Mouse (Mus musculus): ENCODE measurements around the gene Snrnp35. TPM values are rescaled to one million over a fixed set of nuclear protein-coding genes. Genes with fewer than 3 reads are reported as not detected.

Gene Snrnp35
- 20.3 TPM for polyA plus RNA-seq (2021)

- ATAC-seq (peak; percentile 77), DNase-seq (ENCODE audit: low read depth, low spot score) (peak; percentile 91)
- in situ Hi-C loops (cut with MboI; ENCODE audit: low pct_unique_long_range_greater_than_20kb) = no loop called here
- POLR2A ChIA-PET = no interaction called here
- CTCF ChIA-PET = interaction anchor here (0.9 kb wide), 1 partner anchor 51 kb away, joined by 4 read pairs; no protein-coding TSS in a partner anchor
- no peaks in the 10 kb centered on the region for H3K27me3 ChIP-seq
- TF ChIP-seq CTCF (IDR thresholded peaks at IDR 0.05) = no peak
Observed at GRCm38 (mm10) chr5:124482966-124483654, at the start of gene Snrnp35. Gene Snrnp35, plus strand, starts transcription at chr5:124483134.

GRCm38 (mm10) chr5:124438229-124438628, 44.7 kb upstream of the Snrnp35 start:
- H3K27me3 ChIP-seq = no peaks in the 10 kb centered on the region
- peak; percentile 73 for TF ChIP-seq CTCF (IDR thresholded peaks at IDR 0.05)
- ChIA-PET POLR2A (interaction anchor here (0.7 to 0.9 kb wide), 2 partner anchors 100 to 114 kb away, joined by 3 read pairs; no protein-coding TSS in a partner anchor), CTCF (interaction anchor here (0.6 to 4.0 kb wide), 9 partner anchors 8 to 117 kb away, joined by 3 to 31 read pairs (median 3); partner anchors contain the start of genes Rilpl1 and Sbno1)
- ATAC-seq = no peak
- in situ Hi-C loops (cut with MboI; ENCODE audit: low pct_unique_long_range_greater_than_20kb) = loop anchor here (5.0 to 25.0 kb wide), 2 partner anchors 94 to 424 kb away; partner anchors contain the start of genes Ccdc92, Rilpl1 and Zfp664
- DNase-seq (ENCODE audit: low read depth, low spot score) = no peak

- DNase-seq (ENCODE audit: low read depth, low spot score) (no peak), ATAC-seq (no peak)
- H3K27me3 ChIP-seq = no peaks in the 10 kb centered on the region
- in situ Hi-C loops (cut with MboI; ENCODE audit: low pct_unique_long_range_greater_than_20kb) = loop anchor here (5.0 to 25.0 kb wide), 2 partner anchors 94 to 424 kb away; partner anchors contain the start of genes Ccdc92, Rilpl1 and Zfp664
- ChIA-PET CTCF (interaction anchor here (0.6 to 4.0 kb wide), 9 partner anchors 9 to 116 kb away, joined by 3 to 31 read pairs (median 3); partner anchors contain the start of genes Rilpl1 and Sbno1), POLR2A (interaction anchor here (0.7 to 0.9 kb wide), 2 partner anchors 99 to 114 kb away, joined by 3 read pairs; no protein-coding TSS in a partner anchor)
- TF ChIP-seq CTCF (IDR thresholded peaks at IDR 0.05) = no peak
Observed at GRCm38 (mm10) chr5:124438746-124439145, 44.2 kb upstream of the Snrnp35 start.

- ChIA-PET POLR2A (interaction anchor here (0.6 to 1.0 kb wide), 2 partner anchors 86 to 102 kb away, joined by 3 to 6 read pairs; no protein-coding TSS in a partner anchor), CTCF (interaction anchor here (0.9 to 4.0 kb wide), 10 partner anchors 8 to 99 kb away, joined by 3 to 31 read pairs (median 4); partner anchors contain the start of genes Rilpl1 and Rilpl2)
- in situ Hi-C loops (cut with MboI; ENCODE audit: low pct_unique_long_range_greater_than_20kb) = loop anchor here (5.0 to 25.0 kb wide), 2 partner anchors 93 to 423 kb away; partner anchors contain the start of genes Ccdc92, Rilpl1 and Zfp664
- no peaks in the 10 kb centered on the region for H3K27me3 ChIP-seq
- ATAC-seq = peak; percentile 94
- peak; percentile 91 for DNase-seq (ENCODE audit: low read depth, low spot score)
- no peak for TF ChIP-seq CTCF (IDR thresholded peaks at IDR 0.05)
Observed at GRCm38 (mm10) chr5:124439447-124440093, 43.4 kb upstream of the Snrnp35 start, which contains the start of gene Kmt5a. Gene Kmt5a, plus strand, starts transcription at chr5:124439930.

- DNase-seq (ENCODE audit: low read depth, low spot score) = peak; percentile 44
Observed at GRCm38 (mm10) chr5:124440094-124440701, 42.7 kb upstream of the Snrnp35 start.

GRCm38 (mm10) chr5:124442628-124443027, 40.3 kb upstream of the Snrnp35 start:
- in situ Hi-C loops (cut with MboI; ENCODE audit: low pct_unique_long_range_greater_than_20kb) = loop anchor here (25.0 kb wide), 1 partner anchor 420 kb away; the partner anchor contains the start of genes Ccdc92 and Zfp664
- ChIA-PET POLR2A (interaction anchor here (0.7 to 1.8 kb wide), 2 partner anchors 24 to 36 kb away, joined by 3 to 4 read pairs; partner anchors contain the start of gene Rilpl2), CTCF (interaction anchor here (0.9 to 1.9 kb wide), 6 partner anchors 10 to 112 kb away, joined by 3 to 11 read pairs (median 4); no protein-coding TSS in a partner anchor)
- no peak for DNase-seq (ENCODE audit: low read depth, low spot score)
- no peak for TF ChIP-seq CTCF (IDR thresholded peaks at IDR 0.05)
- no peak for ATAC-seq
- no peaks in the 10 kb centered on the region for H3K27me3 ChIP-seq

More at GRCm38 (mm10) chr5:124440094-124440701, 42.7 kb upstream of the Snrnp35 start:
- TF ChIP-seq CTCF (IDR thresholded peaks at IDR 0.05) = peak; percentile 75
- ChIA-PET POLR2A (interaction anchor here (1.0 kb wide), 1 partner anchor 86 kb away, joined by 3 read pairs; no protein-coding TSS in a partner anchor), CTCF (interaction anchor here (0.9 to 4.0 kb wide), 9 partner anchors 9 to 99 kb away, joined by 3 to 31 read pairs (median 5); partner anchors contain the start of gene Rilpl2)
- no peaks in the 10 kb centered on the region for H3K27me3 ChIP-seq
- peak; percentile 63 for ATAC-seq
- in situ Hi-C loops (cut with MboI; ENCODE audit: low pct_unique_long_range_greater_than_20kb) = loop anchor here (25.0 kb wide), 1 partner anchor 422 kb away; the partner anchor contains the start of genes Ccdc92 and Zfp664

DNA sequence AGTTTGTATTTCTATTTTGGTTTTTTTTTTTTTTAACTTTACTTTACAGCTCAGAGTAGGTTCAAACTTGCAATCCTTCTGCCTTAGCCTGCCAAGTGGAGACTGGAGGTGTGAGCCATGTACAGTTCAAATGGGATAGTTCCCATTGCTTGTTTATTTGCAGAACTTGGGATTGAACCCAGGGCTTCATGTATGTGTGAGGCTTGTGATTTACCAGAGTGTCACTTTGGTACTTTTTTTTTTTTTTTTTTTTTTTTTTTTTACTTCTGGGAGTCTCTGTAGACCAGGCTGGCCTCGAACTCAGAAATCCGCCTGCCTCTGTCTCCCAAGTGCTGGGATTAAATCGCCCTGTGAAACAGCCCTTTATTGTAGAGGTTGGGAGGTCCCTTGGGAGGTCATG, 38.7 kb upstream of the Snrnp35 start:
- DNase-seq (ENCODE audit: low read depth, low spot score) (no peak), ATAC-seq (no peak)
- no peaks in the 10 kb centered on the region for H3K27me3 ChIP-seq
- ChIA-PET POLR2A (interaction anchor here (0.6 to 0.9 kb wide), 7 partner anchors 9 to 94 kb away, joined by 3 to 5 read pairs (median 3); partner anchors contain the start of genes Rilpl1 and Rilpl2), CTCF (interaction anchor here (0.9 to 1.3 kb wide), 2 partner anchors 14 to 94 kb away, joined by 4 read pairs; no protein-coding TSS in a partner anchor)
- TF ChIP-seq CTCF (IDR thresholded peaks at IDR 0.05) = no peak
- in situ Hi-C loops (cut with MboI; ENCODE audit: low pct_unique_long_range_greater_than_20kb) = loop anchor here (25.0 kb wide), 1 partner anchor 418 kb away; the partner anchor contains the start of genes Ccdc92 and Zfp664

- ATAC-seq (peak; percentile 54), DNase-seq (ENCODE audit: low read depth, low spot score) (no peak)
- in situ Hi-C loops (cut with MboI; ENCODE audit: low pct_unique_long_range_greater_than_20kb) = loop anchor here (25.0 kb wide), 1 partner anchor 417 kb away; the partner anchor contains the start of genes Ccdc92 and Zfp664
- CTCF ChIA-PET = interaction anchor here (0.9 to 1.3 kb wide), 2 partner anchors 15 to 94 kb away, joined by 4 read pairs; no protein-coding TSS in a partner anchor
- H3K27me3 ChIP-seq = no peaks in the 10 kb centered on the region
- POLR2A ChIA-PET = interaction anchor here (0.7 to 0.9 kb wide), 3 partner anchors 34 to 87 kb away, joined by 3 to 5 read pairs (median 3); partner anchors contain the start of genes Rilpl1 and Rilpl2
- TF ChIP-seq CTCF (IDR thresholded peaks at IDR 0.05) = no peak
Observed at GRCm38 (mm10) chr5:124444661-124445561, 38.0 kb upstream of the Snrnp35 start.

Measured in Patski (cell line).